Mouse (Mus musculus): Measurements from ENCODE around the gene Celf6. TPM values are rescaled to one million over a fixed set of nuclear protein-coding genes. Genes with fewer than 3 reads are reported as not detected.

Gene Celf6
- polyA plus RNA-seq, 1 experiment, result 0.07 TPM

- 96% methylated on average over 4 of the region's 4 CpGs for WGBS
- no peak for TF ChIP-seq CTCF (IDR thresholded peaks at IDR 0.05; ENCODE audit: extremely low read depth, insufficient read depth, insufficient read length, insufficient replicate concordance)
- H3K27me3 ChIP-seq (ENCODE audit: control insufficient read depth, insufficient read depth, low read length), result no peaks in the 10 kb centered on the region
- no peak for DNase-seq (ENCODE audit: low read depth in 1 of 2, low spot score in 2 of 2)
- H3K27ac ChIP-seq (ENCODE audit: insufficient read depth, low read length), result no peak overlapping the region
- H3K36me3 ChIP-seq (ENCODE audit: control insufficient read depth, insufficient read depth, low read length), result peaks cover 23% of the 10 kb centered on the region
- no peak overlapping the region for H3K4me3 ChIP-seq (ENCODE audit: extremely low read depth, insufficient read depth, insufficient read length)
- no peaks in the 10 kb centered on the region for H3K4me1 ChIP-seq (ENCODE audit: control insufficient read depth, insufficient read depth, insufficient read length)
Observed at GRCm38 (mm10) chr9:59639936-59640335, 62.2 kb downstream of the Celf6 start.

- H3K27me3 ChIP-seq (ENCODE audit: control insufficient read depth, insufficient read depth, low read length), result no peaks in the 10 kb centered on the region
- H3K4me1 ChIP-seq (ENCODE audit: control insufficient read depth, insufficient read depth, insufficient read length), result no peaks in the 10 kb centered on the region
- 82% methylated on average over 2 of the region's 2 CpGs for WGBS
- no peak overlapping the region for H3K4me3 ChIP-seq (ENCODE audit: extremely low read depth, insufficient read depth, insufficient read length)
- H3K27ac ChIP-seq (ENCODE audit: insufficient read depth, low read length), result no peak overlapping the region
- DNase-seq (ENCODE audit: low read depth in 1 of 2, low spot score in 2 of 2), result no peak
- peaks cover 20% of the 10 kb centered on the region for H3K36me3 ChIP-seq (ENCODE audit: control insufficient read depth, insufficient read depth, low read length)
- no peak for TF ChIP-seq POLR2A (IDR thresholded peaks at IDR 0.05; ENCODE audit: low read depth, low read length)
Observed at GRCm38 (mm10) chr9:59641320-59641719, 63.6 kb downstream of the Celf6 start.

GRCm38 (mm10) chr9:59649911-59650310, 72.2 kb downstream of the Celf6 start:
- WGBS, result 96% methylated on average over 4 of the region's 4 CpGs
- Histone ChIP-seq H3K27ac (ENCODE audit: insufficient read depth, low read length) (no peak overlapping the region), H3K4me3 (ENCODE audit: extremely low read depth, insufficient read depth, insufficient read length) (no peak overlapping the region), H3K4me1 (ENCODE audit: control insufficient read depth, insufficient read depth, insufficient read length) (no peaks in the 10 kb centered on the region), H3K27me3 (ENCODE audit: control insufficient read depth, insufficient read depth, low read length) (no peaks in the 10 kb centered on the region), H3K36me3 (ENCODE audit: control insufficient read depth, insufficient read depth, low read length) (peaks cover 7% of the 10 kb centered on the region)
- DNase-seq (ENCODE audit: low read depth in 1 of 2, low spot score in 2 of 2), result no peak
- TF ChIP-seq POLR2A (IDR thresholded peaks at IDR 0.05; ENCODE audit: low read depth, low read length) (no peak), CTCF (IDR thresholded peaks at IDR 0.05; ENCODE audit: extremely low read depth, insufficient read depth, insufficient read length, insufficient replicate concordance) (no peak)

GRCm38 (mm10) chr9:59653371-59653770, 75.7 kb downstream of the Celf6 start:
- H3K27ac ChIP-seq (ENCODE audit: insufficient read depth, low read length), result no peak overlapping the region

GRCm38 (mm10) chr9:59654450-59654983, 76.8 kb downstream of the Celf6 start:
- TF ChIP-seq POLR2A (IDR thresholded peaks at IDR 0.05; ENCODE audit: low read depth, low read length) (no peak), CTCF (IDR thresholded peaks at IDR 0.05; ENCODE audit: extremely low read depth, insufficient read depth, insufficient read length, insufficient replicate concordance) (no peak)
- Histone ChIP-seq H3K4me3 (ENCODE audit: extremely low read depth, insufficient read depth, insufficient read length) (no peak overlapping the region), H3K4me1 (ENCODE audit: control insufficient read depth, insufficient read depth, insufficient read length) (peaks cover 10% of the 10 kb centered on the region; the same call in 1 of the 2 replicates), H3K27ac (ENCODE audit: insufficient read depth, low read length) (no peak overlapping the region), H3K36me3 (ENCODE audit: control insufficient read depth, insufficient read depth, low read length) (peaks cover 5% of the 10 kb centered on the region), H3K27me3 (ENCODE audit: control insufficient read depth, insufficient read depth, low read length) (no peaks in the 10 kb centered on the region)
- no peak for DNase-seq (ENCODE audit: low read depth in 1 of 2, low spot score in 2 of 2)
- WGBS, result 79% methylated on average over 2 of the region's 2 CpGs

More at GRCm38 (mm10) chr9:59653371-59653770, 75.7 kb downstream of the Celf6 start:
- Histone ChIP-seq H3K36me3 (ENCODE audit: control insufficient read depth, insufficient read depth, low read length) (peaks cover 7% of the 10 kb centered on the region), H3K27me3 (ENCODE audit: control insufficient read depth, insufficient read depth, low read length) (no peaks in the 10 kb centered on the region), H3K4me3 (ENCODE audit: extremely low read depth, insufficient read depth, insufficient read length) (no peak overlapping the region), H3K4me1 (ENCODE audit: control insufficient read depth, insufficient read depth, insufficient read length) (peaks cover 7% of the 10 kb centered on the region; the same call in 1 of the 2 replicates)
- DNase-seq (ENCODE audit: low read depth in 1 of 2, low spot score in 2 of 2), result no peak
- TF ChIP-seq CTCF (IDR thresholded peaks at IDR 0.05; ENCODE audit: extremely low read depth, insufficient read depth, insufficient read length, insufficient replicate concordance), result no peak
- TF ChIP-seq POLR2A (IDR thresholded peaks at IDR 0.05; ENCODE audit: low read depth, low read length), result no peak
- WGBS, result 11% methylated on average over 3 of the region's 3 CpGs

GRCm38 (mm10) chr9:59655958-59656634, 78.4 kb downstream of the Celf6 start, which contains the start of gene Pkm:
Pkm (plus strand) TSS chr9:59656368.
- Histone ChIP-seq H3K27ac (ENCODE audit: insufficient read depth, low read length) (peak within 1 kb of the TSS; percentile 93), H3K27me3 (ENCODE audit: control insufficient read depth, insufficient read depth, low read length) (no peaks in the 10 kb centered on the region), H3K4me3 (ENCODE audit: extremely low read depth, insufficient read depth, insufficient read length) (peak within 1 kb of the TSS; percentile 96), H3K36me3 (ENCODE audit: control insufficient read depth, insufficient read depth, low read length) (peaks cover 2% of the 10 kb centered on the region; the same call in 1 of the 2 replicates), H3K4me1 (ENCODE audit: control insufficient read depth, insufficient read depth, insufficient read length) (peaks cover 12% of the 10 kb centered on the region; the same call in 1 of the 2 replicates)
- peak; percentile 97 to 100 for DNase-seq (ENCODE audit: low read depth in 1 of 2, low spot score in 2 of 2)
- no peak for TF ChIP-seq CTCF (IDR thresholded peaks at IDR 0.05; ENCODE audit: extremely low read depth, insufficient read depth, insufficient read length, insufficient replicate concordance)
- peak; percentile 97 for TF ChIP-seq POLR2A (IDR thresholded peaks at IDR 0.05; ENCODE audit: low read depth, low read length)
- WGBS, result under 1% methylated on average over 45 of the region's 46 CpGs

Other genes starting within 250 kb of the Celf6 start
- 0.99 and 1.2 TPM in 2 replicates for gene Bbs4, start 224.4 kb upstream of the Celf6 start, polyA plus RNA-seq (2012; rRNA removed)
- 14.7 and 16.2 TPM in 2 replicates for gene Arih1, start 91.3 kb upstream of the Celf6 start, polyA plus RNA-seq (2012; rRNA removed)
- 72.4 and 89.5 TPM in 2 replicates for gene Hexa, start 38.4 kb upstream of the Celf6 start, polyA plus RNA-seq (2012; rRNA removed)
- gene Tmem202, start 38.1 kb upstream of the Celf6 start, polyA plus RNA-seq (2012; rRNA removed), result 0.50 and 1.0 TPM in 2 replicates
- 15.6 and 16.3 TPM in 2 replicates for gene Parp6, start 39.4 kb downstream of the Celf6 start, polyA plus RNA-seq (2012; rRNA removed)
- gene Pkm, start 78.5 kb downstream of the Celf6 start, polyA plus RNA-seq (2012; rRNA removed), result 408 and 499 TPM in 2 replicates
- 1.1 TPM in 2 replicates for gene Gramd2, start 102.2 kb downstream of the Celf6 start, polyA plus RNA-seq (2012; rRNA removed)
- 0.96 and 2.1 TPM in 2 replicates for gene Senp8, start 172.8 kb downstream of the Celf6 start, polyA plus RNA-seq (2012; rRNA removed)
- 2.2 and 2.6 TPM in 2 replicates for gene Myo9a, start 173.0 kb downstream of the Celf6 start, polyA plus RNA-seq (2012; rRNA removed)

All from spleen, adult 2 months (tissue).